Mouse (Mus musculus): ENCODE measurements around the gene Pxdn.

GRCm38 (mm10) chr12:30035841-30036568 is 98.6 kb downstream of the Pxdn start:
- TF ChIP-seq CTCF (IDR thresholded peaks at IDR 0.05; ENCODE audit: low read depth, low read length) (no peak), POLR2AphosphoS5 (IDR thresholded peaks at IDR 0.05; ENCODE audit: insufficient replicate concordance, low read depth, low read length) (no peak), GATA1 (IDR thresholded peaks at IDR 0.05; ENCODE audit: borderline replicate concordance, low read length) (no peak), TAL1 (conservative IDR thresholded peaks at IDR 0.05; ENCODE audit: low read depth, low read length) (no peak)

All from G1E (cell line).